Mouse (Mus musculus) cerebral cortex, adult 2 months (tissue): ENCODE measurements around the gene Prph2.

ENCODE experiments used
- WGBS: fragments of 180-500 bp; shearing (Covaris S2); methylation state at CpG from one replicate; pipeline ENCODE4 v1.1.7; 2018; 5-methylcytosine and 5-hydroxymethylcytosine counted together

The Prph2 gene

DNA sequence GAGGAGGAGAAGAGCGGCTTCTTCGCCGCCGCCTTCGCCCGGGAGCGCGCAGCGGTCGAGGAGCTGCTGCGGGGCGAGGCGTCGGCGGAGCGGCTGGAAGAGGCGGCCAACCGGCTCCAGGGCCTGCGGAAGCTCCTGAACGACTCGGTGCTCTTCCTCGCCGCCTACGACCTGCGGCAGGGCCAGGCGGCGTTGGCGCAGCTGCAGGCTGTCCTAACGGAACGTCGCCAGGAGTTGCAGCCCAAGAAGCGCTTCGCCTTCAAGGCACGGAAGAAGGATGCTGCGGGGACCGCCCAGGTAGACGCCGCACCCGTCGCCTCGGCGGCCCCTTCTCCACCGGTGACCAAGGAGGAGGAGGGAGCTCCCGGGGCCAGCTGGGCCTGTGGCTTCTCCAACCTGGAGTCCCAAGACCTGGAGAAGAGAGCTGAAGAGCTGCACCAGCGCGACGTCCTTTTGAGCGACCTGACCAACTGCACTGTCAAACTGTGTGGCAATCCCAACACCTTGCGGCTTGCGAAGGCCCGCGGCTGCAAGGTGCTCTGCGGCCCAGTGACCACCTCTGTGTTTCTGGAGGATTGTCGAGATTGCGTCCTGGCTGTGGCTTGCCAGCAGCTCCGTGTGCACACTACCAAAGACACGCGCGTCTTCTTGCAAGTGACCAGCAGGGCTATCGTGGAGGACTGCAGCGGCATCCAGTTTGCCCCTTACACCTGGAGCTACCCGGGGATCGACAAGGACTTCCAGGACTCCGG lies 19.2 kb upstream of the Prph2 start:
- under 1% methylated on average over 64 of the region's 64 CpGs for WGBS

DNA sequence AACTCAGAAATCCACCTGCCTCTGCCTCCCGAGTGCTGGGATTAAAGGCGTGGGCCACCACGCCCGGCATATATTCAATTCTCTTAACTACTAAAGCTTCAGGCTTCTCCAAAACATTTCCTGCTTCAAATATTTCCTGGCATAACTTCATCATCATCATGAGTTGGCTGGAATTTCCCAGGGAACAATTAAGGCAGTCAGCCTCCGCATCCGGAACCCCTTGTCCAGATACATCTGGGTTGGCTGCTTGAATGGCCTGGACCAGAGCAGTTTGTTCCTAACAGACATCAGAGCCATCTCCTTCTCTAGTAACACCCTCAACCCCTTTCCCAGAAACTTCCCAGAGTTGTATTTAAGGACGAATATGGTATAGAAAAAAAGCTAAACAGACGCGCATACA lies 14.8 kb upstream of the Prph2 start:
- 74% methylated on average over 9 of the region's 9 CpGs for WGBS

DNA sequence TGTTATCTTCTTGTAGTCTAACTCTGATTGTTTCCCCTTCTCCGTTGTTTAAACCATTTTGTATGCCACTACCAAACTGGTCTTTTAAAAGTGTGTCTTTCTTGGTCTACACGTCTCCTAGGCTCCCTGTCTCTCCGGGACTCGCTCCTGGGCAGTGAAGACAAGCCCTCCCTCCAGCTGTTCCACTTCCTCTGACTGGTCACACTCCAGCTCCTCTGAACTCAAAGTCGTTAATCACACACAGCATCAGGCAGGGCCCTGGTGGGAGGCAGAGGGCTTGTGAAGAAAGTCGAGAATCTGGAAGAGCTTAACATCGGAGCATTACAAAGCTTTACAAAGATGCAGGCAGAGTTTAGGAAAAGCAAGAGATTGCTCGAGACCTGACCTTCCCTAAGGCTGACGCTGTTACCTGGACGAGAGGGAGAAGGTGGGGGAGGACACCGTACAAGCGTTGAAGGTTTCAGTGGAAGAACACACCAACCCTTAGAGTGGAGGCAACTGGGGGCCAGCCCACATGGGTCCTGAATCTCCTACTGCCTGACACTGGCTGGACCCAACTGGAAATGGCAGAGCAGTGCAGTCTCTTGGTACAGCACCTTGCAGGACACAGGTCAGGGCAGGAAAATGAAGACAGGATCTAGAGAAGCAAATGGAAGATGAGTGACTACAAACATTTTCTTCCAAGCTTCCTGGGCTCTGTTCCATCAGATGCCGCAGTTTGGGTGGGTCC lies 12.9 kb upstream of the Prph2 start:
- WGBS, result 65% methylated on average over 13 of the region's 13 CpGs

DNA sequence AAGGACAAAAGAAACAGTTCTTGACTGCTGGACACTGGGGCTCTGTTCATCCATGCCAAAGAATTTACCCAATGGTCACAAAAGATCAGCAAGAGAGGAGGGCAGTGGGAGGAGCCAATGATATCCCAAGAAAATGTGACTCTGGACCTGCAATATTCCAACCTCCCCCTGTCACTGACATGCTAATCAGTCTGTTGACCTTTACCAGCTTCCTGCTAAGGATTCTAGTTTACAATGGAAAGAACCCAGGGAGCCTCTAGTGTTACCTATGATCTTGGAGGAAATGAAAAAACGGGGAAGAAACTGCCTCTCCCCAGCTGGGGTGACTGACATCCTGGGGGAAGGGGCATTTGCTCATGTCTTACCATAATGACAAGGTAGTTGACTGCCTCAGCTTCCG lies 9.3 kb upstream of the Prph2 start:
- WGBS, result 82% methylated on average over 2 of the region's 2 CpGs

DNA sequence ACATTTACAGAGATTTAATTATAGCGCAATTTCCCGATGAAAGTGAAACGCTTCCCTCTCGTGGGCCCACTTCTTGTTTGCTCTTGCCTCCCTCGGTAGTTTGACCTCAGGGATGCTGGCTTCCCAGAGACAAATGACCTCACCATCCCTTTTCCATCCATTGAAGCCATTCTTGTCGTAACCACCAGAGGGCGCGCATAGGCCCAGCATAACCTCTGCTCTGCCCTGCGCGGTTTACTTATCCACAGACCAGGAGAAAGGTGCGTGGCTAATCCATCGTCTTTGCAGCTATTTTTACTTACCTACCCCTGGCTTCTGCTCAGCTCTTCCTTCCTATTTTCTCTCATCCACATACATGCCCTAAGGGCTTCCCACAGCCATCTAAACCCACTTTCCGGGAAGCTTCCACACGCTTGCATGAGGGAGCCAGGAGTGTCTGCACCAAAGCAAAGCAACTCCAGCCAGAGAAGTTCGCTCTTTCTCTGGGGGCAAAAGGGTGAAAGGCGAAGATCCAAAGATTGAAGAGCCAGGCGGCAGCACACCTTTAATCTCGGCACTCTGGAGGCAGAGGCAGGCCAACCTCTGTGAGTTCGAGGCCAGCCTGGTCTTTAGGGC lies 6.3 kb upstream of the Prph2 start:
- WGBS, result 20% methylated on average over 19 of the region's 19 CpGs

DNA sequence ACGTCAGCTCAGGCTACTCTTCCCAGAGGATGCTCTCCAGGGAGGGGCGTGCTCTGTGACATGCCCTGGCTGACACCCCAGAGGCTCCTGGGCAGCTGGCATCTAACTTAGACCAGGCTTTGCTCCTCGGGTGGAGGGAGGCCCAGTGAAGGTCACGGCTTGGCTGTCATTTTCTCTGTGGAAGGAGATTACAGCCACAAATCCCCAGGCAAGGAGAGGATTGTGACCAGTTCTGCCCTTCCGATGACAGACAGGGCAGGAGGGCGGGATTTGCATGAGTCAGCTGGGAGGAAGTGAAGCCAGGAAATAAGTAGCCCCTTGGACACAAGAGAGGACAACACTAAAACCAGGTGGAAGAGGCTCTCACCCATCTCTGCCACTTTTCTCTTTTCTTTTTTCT lies 2.1 kb downstream of the Prph2 start:
- WGBS, result 60% methylated on average over 6 of the region's 6 CpGs

DNA sequence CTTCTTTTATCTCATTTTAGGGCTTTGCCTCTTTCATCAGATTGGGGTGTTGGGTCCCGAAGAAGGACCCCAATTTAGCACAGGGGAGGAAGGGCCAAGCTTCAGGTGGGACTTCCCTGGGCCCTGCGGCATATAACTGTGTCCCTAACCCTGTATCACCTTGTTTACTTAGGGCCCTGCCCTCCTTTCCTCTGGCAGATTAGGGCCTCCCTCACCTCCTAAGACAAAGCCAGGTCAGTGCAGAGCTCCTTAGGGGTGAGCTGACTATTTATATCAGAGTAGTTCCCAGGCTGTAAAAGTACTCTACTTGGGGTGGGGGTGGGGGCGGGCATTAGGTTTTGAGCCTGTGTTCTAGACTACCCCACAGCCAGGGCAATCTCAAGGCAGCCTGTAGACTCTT lies 4.9 kb downstream of the Prph2 start:
- WGBS, result 75% methylated on average over 3 of the region's 3 CpGs

DNA sequence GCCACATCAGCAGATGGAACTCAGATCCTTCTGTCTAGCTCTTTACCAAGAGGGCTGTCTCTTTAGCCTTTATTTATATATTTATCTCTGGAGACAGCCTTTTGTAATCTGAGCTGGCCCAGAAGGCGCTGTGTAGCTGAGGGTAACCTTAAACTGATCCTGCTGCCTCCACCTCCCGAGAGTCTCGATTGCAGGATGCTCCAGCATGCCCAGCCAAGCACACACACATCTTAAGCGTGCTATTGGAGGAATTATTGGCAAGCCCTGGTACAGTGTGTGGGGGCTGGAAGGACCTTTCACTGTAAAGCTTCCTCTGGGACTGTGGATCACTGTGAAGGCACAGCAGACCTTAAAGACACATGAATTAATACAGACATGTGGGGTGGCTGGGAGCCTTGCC lies 8.7 kb downstream of the Prph2 start:
- WGBS, result 33% methylated on average over 4 of the region's 4 CpGs

DNA sequence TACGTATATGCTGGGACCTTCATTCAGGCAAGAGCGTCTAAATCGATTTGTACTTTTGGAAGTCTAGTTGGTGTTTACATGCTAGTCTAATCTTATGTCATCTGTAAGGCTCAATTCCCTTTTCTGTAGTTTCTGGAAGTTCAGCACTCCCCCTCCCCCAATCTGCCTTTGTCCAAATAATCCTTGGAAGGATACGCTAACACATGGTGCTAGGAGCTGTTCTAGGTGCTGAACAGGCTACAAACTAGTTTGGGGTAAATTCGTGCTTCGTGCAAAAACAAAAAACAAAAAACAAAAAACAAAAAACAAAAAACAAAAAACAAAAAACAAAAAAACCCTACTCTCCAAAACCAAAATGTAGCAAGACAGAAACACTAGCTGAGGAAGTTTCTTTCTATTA lies 10.6 kb downstream of the Prph2 start:
- WGBS, result 65% methylated on average over 6 of the region's 6 CpGs

DNA sequence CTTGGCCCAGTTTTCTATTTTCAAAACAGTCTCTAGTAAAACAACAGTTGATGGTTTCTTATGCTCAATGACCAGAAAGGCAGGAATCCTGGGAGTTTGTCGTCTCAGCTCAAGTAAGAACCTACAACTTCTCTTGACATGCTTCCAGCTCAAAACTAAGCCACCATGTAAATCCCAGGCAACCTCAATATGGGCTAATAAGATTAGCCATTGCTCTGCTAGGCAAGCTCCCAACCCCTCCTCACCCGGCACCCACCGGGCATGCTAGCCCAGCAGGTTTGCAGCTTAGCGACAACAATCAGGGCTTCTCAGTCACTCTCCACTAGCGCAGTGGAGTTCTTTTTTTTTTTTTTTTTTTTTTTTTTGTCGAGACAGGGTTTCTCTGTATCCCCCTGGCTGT lies 15.9 kb downstream of the Prph2 start:
- WGBS, result 54% methylated on average over 6 of the region's 6 CpGs

DNA sequence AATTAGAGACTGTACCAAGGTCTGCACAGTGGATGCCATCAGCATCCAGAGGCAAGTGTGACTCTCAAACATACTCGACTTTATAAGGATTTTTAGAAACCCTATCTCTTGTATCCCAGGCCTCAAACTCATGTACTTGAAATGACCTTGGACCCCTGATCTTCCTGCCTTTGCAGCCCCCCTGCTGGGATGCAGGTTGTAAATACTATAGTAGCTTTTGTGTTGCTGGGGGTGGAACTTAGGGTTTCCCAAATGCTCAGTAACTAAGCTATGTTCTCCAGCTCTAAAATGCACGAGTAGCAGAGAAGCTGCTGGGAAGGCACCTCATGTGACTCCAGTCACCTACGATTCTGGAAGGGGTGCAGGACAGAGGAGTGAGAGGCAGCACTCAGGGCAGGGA lies 16.7 kb downstream of the Prph2 start:
- WGBS, result 53% methylated on average over 3 of the region's 3 CpGs

DNA sequence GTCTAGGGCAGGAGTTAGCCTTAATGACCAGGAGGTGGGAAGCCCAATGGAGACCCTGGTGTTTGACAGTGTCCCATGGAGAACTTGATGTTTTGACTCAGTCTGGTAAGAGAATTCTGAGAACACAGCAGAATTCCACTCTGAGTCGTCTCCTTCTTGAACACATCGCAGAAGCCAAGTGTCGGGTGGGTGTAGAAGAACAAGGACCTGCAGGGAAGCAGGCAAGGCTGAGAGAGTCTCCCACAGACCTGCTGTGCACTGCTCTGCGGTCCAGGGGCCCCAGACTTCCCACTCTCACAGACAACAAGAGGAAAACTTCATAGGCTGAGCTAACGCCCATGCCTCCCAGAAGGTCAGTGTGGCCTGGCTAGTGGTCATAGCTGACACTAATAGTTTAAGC lies 17.5 kb downstream of the Prph2 start:
- 56% methylated on average over 5 of the region's 5 CpGs for WGBS

DNA sequence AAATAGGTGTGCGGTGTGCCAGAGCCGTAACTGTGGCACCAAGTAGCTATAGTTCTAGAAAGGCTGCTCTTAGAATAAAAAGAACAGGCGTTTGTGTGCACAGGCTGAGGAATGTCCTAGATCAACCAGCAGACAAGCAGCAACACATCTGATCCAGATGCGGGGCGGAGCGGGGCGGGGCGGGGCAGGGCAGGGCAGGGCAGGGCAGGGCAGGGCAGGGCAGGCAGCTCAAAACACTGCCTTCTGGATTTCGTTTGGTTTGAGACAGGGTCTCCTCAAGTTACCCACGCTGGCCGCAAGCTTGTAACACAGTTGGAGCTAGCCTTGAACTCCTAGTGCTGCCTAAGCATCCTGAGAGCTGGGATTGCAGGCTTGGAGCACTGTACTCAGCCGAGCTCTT lies 19.0 kb downstream of the Prph2 start:
- 86% methylated on average over 12 of the region's 12 CpGs for WGBS

DNA sequence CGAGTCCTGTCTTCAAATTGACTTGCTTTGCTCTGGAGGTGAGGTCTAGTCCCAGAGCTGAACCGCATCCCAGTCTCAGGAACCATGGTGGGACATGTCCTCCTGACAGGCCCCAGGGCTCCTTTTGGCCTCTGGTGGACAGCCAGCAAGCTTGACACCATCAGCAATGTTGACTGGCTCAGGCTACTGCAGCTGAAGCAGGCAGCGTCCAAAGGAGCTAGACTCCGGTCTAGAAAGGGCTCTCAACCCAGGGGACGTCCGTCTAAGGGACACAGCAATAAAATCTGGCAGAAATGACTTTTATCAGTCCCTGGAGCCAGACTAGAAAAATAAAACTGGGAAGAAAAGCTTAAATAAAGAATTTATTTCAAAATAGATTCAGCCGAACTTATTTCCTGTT lies 19.6 kb downstream of the Prph2 start:
- WGBS, result 86% methylated on average over 7 of the region's 7 CpGs

DNA sequence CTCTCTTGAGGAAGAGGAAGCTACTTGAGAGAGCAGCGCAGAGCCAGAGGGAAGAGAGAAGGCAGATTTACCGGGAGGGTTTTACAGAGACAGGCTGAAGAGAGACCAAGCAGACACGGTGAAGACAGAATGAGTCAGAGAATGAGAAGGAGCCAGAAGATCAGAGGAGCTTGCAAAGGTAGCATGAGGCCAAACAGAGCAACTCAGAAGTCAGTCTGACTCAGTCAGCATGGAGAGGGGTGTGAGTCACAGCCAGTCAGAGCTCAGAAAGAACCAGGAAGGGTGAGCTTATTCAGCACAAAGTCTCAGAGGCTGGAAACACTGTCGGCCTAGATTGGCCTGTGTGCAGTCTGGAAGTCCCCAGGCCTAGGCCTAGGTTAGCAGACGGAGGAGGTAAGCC lies 22.7 kb downstream of the Prph2 start:
- 57% methylated on average over 5 of the region's 5 CpGs for WGBS

DNA sequence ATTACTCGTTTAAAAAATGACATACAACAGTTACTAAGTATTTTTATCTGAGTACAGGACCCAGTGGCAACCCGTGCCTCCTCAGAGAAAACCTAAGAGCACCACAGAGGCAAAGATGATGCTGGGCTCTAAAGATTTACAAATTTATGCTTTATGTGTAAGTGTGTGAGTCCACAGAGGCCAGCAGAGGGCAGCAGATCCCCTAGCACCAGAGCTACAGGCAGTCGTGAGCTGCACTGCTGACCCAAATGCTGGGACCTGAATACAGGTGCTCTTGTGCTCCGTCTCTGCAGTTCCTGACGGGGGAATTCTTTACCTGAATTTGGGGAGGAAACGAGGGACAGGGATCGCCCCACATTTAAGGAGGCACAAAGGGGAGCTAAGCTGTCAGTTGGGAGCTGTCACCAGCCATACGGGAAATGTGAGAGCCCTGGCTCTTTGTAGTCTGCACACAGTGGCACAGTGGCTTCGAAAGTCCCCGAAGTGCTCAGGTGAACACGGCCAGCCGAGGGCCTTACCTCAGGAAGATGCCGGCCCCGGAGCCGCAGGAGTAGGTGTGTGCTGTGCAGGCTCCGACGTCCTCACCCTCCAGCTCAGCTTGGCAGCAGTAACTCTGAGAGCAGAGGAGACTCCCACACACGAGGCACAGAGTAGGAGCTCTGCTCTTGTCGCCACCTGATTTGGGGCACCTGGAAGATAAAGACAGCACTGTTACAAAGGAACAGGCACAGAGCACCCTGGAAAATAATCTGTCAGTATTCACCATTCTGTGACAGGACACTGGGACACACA lies 23.5 kb downstream of the Prph2 start:
- WGBS, result 60% methylated on average over 19 of the region's 19 CpGs

DNA sequence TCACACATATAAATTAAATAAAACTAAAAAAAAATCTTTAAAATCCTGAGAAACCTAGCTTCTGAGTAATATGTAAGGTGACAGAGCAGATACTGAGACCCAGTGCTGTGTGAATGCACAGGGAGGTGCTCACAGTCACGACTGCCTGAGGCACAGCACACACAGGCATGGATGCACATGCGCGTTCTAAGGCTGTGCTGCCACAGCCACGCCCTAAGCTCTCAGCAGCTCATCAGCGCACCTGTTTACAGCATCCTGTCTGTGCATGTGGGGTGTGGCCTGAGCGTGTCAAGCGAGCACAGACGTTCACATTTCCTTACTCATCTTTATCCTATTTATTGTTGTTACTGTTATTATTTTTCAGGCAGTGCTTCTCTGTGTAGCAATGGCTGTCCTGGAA lies 30.2 kb downstream of the Prph2 start:
- 88% methylated on average over 8 of the region's 8 CpGs for whole genome bisulfite sequencing

DNA sequence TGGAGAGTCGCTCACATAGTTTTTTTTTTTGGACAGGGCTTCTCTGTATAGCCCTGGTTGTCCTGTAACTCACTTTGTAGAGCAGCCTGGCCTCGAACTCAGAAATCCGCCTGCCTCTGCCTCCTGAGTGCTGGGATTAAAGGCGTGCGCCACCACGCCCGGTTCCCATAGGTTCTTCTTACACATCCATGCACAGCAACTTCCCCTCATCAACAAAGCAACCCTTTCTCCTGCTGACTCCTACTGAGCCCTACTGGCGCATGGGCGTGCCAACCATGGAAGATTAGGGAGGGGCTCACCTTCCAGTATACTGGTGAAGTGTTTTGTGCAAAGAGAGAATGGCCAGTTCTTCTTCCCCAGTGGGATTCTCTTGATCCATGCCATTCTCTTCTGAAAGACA lies 32.2 kb downstream of the Prph2 start:
- WGBS, result 95% methylated on average over 9 of the region's 9 CpGs

DNA sequence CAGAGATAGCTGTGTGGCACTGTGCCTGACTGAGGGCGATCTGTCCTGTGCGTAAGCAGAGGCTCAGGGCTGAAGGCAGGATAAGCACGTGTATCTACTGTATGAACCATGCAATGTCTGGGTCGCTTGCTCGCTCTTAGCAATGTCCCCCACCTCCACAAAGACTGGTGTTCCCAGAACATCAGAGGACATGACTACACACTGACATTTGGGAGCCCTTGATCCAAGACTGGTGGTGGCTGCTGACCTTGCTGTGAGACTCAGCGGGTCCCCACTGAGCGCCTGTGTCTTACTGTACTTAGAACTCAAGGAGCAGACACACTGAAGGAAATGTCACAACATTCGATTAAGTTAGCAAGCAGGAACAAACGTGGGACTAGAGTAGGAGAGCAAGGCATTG lies 36.0 kb downstream of the Prph2 start:
- 70% methylated on average over 9 of the region's 9 CpGs for WGBS

DNA sequence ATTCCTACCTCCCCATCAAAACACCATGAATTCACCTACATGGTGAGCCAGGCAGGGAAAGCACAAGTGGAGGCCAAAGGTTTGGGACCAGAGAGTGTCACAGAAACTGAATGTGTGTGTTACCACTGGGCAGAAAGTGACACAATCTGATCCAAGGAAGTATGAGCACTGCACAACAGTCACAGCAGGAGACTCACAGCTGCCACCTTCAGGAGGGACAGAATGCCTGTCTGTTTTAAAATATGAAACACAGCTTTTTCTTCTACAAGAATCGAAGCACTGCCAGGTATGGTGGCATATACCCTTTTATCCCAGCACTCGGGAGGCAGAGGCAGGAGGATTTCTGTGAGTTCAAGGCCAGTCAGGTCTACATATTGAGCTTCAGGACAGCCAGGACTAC lies 47.8 kb downstream of the Prph2 start:
- 70% methylated on average over 2 of the region's 2 CpGs for WGBS

DNA sequence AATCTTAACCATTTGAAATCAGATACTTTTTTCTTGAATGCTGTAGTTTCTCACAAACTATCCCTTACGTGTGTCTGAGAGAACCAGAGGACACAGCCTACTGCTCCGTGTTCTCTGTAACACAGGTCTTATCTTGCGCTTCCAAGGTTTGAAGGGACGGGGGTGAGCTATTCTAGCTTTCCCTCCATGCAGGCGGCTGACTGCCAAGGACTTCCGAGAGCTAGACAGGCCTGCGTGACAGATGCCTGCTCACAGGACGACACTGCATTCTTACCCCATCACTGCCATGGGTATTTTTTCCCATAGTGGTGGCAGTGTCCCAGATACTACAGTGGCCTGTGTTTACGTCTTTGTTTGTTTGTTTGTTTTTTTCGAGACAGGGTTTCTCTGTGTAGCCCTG lies 50.0 kb downstream of the Prph2 start:
- WGBS, result 67% methylated on average over 10 of the region's 10 CpGs

DNA sequence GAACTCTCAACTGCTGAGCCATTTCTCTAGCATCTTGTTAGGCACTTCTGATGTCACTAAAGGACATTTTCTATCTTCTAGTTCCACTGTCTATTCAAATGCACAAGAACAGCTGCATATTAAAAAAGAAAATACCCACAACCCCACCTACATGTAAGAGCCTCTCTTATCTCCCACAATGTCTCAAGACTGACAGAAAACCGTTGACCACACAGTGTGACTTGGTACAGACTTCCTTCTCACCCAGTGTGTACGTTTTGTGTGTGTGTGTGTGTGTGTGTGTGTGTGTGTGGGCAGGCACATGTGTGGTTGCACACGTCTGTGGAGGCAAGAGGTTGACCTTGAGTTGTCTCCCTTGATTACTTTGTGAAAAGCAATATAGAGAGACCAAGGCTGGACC lies 51.9 kb downstream of the Prph2 start:
- 60% methylated on average over 3 of the region's 3 CpGs for WGBS
